Mouse (Mus musculus) liver, embryonic 12.5 days (tissue): ENCODE measurements around the gene Doc2b. TPM values are rescaled to one million over a fixed set of nuclear protein-coding genes. Genes with fewer than 3 reads are reported as not detected.
"Not testable (repeated sequence)": the region's sequence is repeated elsewhere in the genome, so short reads cannot be mapped to it uniquely, and the experiment has no call there.

ENCODE experiments used
- ATAC-seq: fragments of 200-750 bp; cut with Nextera tagmentation; 2 replicates; pipeline ENCODE4 v1.8.0; 2017; ENCODE audit warnings: moderate number of reproducible peaks, mild to moderate bottlenecking, moderate library complexity
- H3K27ac ChIP-seq: fragments of 300-500 bp; sonication (generic); 2 replicates; pipeline ENCODE4 v1.5.1; 2016; ENCODE audit warnings: mild to moderate bottlenecking
- H3K27me3 ChIP-seq: fragments of 300-500 bp; sonication (generic); replicated peaks from 2 replicates; pipeline ENCODE4 v1.6.1; 2016; ENCODE audit warnings: mild to moderate bottlenecking, moderate library complexity
- H3K36me3 ChIP-seq: fragments of 300-500 bp; sonication (generic); 2 replicates; pipeline ENCODE4 v1.6.1; 2016; ENCODE audit warnings: mild to moderate bottlenecking, moderate library complexity
- H3K4me1 ChIP-seq: fragments of 300-500 bp; sonication (generic); 2 replicates; pipeline ENCODE4 v1.6.1; 2016
- H3K4me2 ChIP-seq: fragments of 300-500 bp; sonication (generic); 2 replicates; pipeline ENCODE4 v1.6.1; 2016; ENCODE audit warnings: mild to moderate bottlenecking, moderate library complexity
- H3K4me3 ChIP-seq: fragments of 300-500 bp; sonication (generic); 2 replicates; pipeline ENCODE4 v1.5.1; 2016; ENCODE audit warnings: mild to moderate bottlenecking, moderate library complexity
- H3K9ac ChIP-seq: fragments of 300-500 bp; sonication (generic); 2 replicates; pipeline ENCODE4 v1.6.1; 2016; ENCODE audit warnings: mild to moderate bottlenecking, moderate library complexity
- H3K9me3 ChIP-seq: fragments of 300-500 bp; sonication (generic); replicated peaks from 2 replicates; pipeline ENCODE4 v1.6.1; 2016; ENCODE audit warnings: mild to moderate bottlenecking, moderate library complexity
- WGBS: fragments of 180-500 bp; shearing (Covaris S2); methylation state at CpG from one replicate; pipeline ENCODE4 v1.1.7; 2016; ENCODE audit not compliant: insufficient replicate concordance; 5-methylcytosine and 5-hydroxymethylcytosine counted together
- polyA plus RNA-seq: library from polyadenylated mRNA; unstranded; fragments of >200 nt; fragmentation: Nextera tagmentation; extraction: Ambion mirVana; gene quantifications from 2 replicates; pipeline ENCODE4 v1.2.1, GENCODE M21; 2016

Gene Doc2b
- polyA plus RNA-seq, 1 experiment from 2014 or later = 0.12 TPM

DNA sequence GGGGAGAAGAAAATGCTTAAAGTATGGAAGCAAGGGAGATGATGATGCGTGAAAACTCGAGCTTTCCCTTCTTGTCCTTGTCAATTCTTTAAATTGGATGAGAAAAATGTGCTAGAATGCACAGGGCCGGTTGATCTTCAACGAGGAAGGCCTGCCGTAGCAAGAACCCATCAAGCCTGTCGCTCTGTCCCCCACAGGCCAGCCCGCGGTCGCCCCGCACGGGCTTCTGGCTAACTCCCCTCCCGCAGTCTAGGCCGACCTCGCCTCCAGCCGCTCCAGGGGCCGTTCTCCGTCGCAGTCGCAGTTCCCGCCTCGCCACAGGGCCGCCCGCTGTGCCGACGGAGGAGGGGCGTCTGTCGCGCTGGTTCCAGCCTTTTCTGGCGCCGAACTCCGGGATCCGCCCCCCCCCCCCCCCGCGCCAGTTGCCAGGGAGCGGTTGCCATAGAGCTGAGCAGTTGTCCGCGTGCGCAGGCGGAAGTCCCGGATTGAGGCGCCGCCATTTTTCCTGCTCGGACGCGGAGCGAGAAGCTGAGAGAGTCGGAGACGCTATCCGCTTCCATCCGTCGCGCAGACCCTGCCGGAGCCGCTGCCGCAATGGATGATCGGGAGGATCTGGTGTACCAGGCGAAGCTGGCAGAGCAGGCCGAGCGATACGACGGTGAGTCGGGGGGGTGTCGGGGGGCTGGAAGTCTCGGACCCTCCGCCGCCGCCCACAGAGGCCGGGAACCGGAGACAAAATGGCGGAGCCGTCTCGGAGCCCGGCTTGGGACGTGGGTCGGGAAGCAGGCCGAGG, 63.2 kb downstream of the Doc2b start, which contains the start of gene Ywhae:
TSS of gene Ywhae (plus strand) at position 436 of the 793 bp plus-strand sequence.
- H3K4me1 ChIP-seq = peaks cover 53% of the 10 kb centered on the region
- peak; percentile 93 for ATAC-seq
- H3K4me2 ChIP-seq = peak within 1 kb of the TSS; percentile 95
- WGBS = under 1% methylated on average over 76 of the region's 76 CpGs
- peak within 1 kb of the TSS; percentile 87 for H3K9ac ChIP-seq
- peak within 1 kb of the TSS; percentile 90 for H3K27ac ChIP-seq
- peak within 1 kb of the TSS; percentile 91 for H3K4me3 ChIP-seq
- H3K36me3 ChIP-seq = peaks cover 16% of the 10 kb centered on the region
- no peaks in the 10 kb centered on the region for H3K27me3 ChIP-seq
- H3K9me3 ChIP-seq = no peaks in the 10 kb centered on the region

DNA sequence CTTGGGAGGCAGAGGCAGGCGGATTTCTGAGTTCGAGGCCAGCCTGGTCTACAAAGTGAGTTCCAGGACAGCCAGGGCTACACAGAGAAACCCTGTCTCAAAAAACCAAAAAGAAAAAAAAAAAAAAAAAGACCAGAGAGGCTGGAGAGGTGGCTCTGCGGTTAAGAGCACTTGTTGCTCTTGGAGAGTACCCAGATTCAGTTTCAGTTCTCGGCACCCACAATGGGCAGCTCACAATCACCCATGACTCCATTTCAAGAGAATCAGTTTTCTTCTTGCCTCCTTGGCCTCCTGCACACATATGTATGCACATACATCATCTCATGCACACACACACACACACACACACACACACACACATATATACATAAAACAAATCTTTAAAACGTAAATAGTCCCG, 68.2 kb downstream of the Doc2b start:
- H3K27me3 ChIP-seq = not testable (repeated sequence)

DNA sequence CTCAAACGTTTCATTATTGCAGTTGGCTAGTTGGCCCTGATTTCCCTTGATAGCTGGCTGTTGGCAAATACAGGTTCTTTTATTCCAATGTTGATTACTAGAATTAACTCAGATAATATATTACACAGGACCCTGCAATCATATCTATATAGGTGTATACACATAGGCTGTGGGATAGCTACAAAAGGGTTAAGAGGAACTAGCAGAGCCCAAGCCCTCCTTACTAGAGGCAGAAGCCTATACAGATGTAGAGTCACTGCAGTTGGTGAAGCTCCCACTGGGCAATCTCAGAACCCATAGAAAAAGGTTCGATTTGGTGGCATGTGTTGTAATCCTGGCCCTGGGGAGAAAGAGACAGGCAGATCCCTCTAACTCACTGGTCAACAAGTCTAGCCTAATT, 68.7 kb downstream of the Doc2b start:
- Histone ChIP-seq H3K4me1 (peaks cover 13% of the 10 kb centered on the region), H3K9me3 (no peaks in the 10 kb centered on the region), H3K36me3 (no peaks in the 10 kb centered on the region), H3K9ac (no peak overlapping the region), H3K4me3 (no peak overlapping the region), H3K27me3 (no peaks in the 10 kb centered on the region), H3K4me2 (no peak overlapping the region), H3K27ac (no peak overlapping the region)
- 46% methylated on average over 2 of the region's 2 CpGs for whole genome bisulfite sequencing
- ATAC-seq = no peak

More for the DNA sequence above, 68.2 kb downstream of the Doc2b start:
- H3K4me3 ChIP-seq, ATAC-seq, H3K27ac ChIP-seq, H3K36me3 ChIP-seq, H3K9me3 ChIP-seq, H3K9ac ChIP-seq, H3K4me2 ChIP-seq: not testable (repeated sequence)
- H3K4me1 ChIP-seq = peaks cover 17% of the 10 kb centered on the region
- WGBS = 80% methylated on average over 6 of the region's 6 CpGs

DNA sequence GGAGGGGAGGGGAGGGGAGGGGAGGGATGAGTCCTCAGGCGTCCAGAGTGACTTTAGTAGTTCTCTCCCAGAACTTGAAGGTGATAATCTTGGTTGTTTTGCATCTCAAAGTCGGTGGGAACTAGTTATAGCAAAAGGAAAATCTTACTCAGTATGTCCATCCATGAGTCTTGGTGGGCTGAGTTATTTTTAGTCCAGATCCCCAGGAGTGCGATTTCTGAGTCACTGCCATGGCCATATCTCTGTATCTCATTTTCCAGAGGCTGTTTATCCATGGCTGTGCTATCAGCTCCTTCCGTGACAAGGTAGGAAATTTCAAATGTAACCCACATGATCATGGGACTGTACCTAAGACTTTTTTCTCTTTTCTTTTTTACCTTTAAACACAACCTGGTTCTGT, 73.5 kb downstream of the Doc2b start:
- Histone ChIP-seq H3K4me3 (no peak overlapping the region), H3K27ac (no peak overlapping the region), H3K4me2 (no peak overlapping the region), H3K4me1 (no peaks in the 10 kb centered on the region), H3K36me3 (no peaks in the 10 kb centered on the region), H3K9ac (no peak overlapping the region), H3K9me3 (0 out of 2 replicates have a peak, but pooled peaks cover 4% of the 10 kb centered on the region), H3K27me3 (no peaks in the 10 kb centered on the region)
- WGBS = 32% methylated on average over 4 of the region's 4 CpGs
- ATAC-seq = no peak

Other genes starting within 250 kb of the Doc2b start
- gene Pitpna, start 208.0 kb downstream of the Doc2b start, polyA plus RNA-seq = 65.7 and 69.3 TPM in 2 replicates
- gene Inpp5k, start 165.1 kb downstream of the Doc2b start, polyA plus RNA-seq = 15.0 and 15.8 TPM in 2 replicates
- gene Myo1c, start 145.5 kb downstream of the Doc2b start, polyA plus RNA-seq = 34.6 and 35.5 TPM in 2 replicates
- 50.2 and 53.6 TPM in 2 replicates for gene Crk, start 116.8 kb downstream of the Doc2b start, polyA plus RNA-seq
- gene Ywhae, start 63.2 kb downstream of the Doc2b start, polyA plus RNA-seq = 405 and 415 TPM in 2 replicates
- 0.57 and 0.68 TPM in 2 replicates for gene Rph3al, start 142.4 kb upstream of the Doc2b start, polyA plus RNA-seq
- not detected in 2 replicates for gene 1700016K19Rik, start 203.9 kb upstream of the Doc2b start, polyA plus RNA-seq
- 4.5 and 4.8 TPM in 2 replicates for gene Rflnb, start 231.7 kb upstream of the Doc2b start, polyA plus RNA-seq